Mouse (Mus musculus): ENCODE measurements around the gene Pde12. TPM values are rescaled to one million over a fixed set of nuclear protein-coding genes. Genes with fewer than 3 reads are reported as not detected.

The Pde12 gene
- polyA plus RNA-seq, 1 experiment from 2014 or later = 13.1 TPM

DNA sequence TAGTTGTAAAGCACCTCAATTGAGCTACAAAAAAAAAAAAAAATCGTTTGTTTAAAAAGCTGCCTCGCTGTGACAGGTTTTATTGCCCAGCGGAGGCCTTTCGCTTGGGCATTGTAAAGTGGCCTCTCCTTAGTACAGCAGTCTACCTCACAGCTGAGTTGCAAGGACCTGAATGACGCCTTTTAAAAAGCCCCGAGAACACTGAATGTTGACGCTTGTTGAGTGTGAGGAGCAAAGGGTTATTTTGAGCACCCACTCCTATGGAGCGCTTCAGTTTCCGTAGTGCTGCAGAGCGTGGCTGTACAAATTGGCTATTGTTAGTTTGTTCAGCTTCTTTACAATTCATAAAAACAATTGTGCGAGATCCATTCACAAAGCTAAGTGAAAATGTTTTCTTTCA lies 30.4 kb downstream of the Pde12 start:
- H3K27ac ChIP-seq (replicated peaks) = peak overlapping the region; percentile 94

DNA sequence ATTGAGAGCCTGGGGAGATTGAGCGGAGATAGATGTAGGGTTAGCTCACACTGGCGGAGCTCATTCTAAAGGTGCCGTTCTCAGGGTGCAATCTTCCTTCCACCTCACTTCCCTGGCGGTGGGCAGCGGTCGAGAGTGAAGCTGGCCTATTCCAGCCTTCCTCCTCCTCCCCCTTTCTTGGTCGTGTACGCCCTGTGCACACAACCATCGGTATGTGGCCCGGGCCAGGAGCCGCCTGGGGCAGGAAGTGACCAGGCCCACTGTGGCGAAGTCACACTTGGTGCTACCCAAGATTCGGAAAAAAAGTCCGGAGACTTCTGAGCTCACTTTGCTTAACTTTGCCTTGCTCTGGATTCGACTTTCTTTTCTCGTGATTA lies 31.0 kb downstream of the Pde12 start:
- H3K27me3 ChIP-seq = no peaks in the 10 kb centered on the region
- H3K4me2 ChIP-seq (replicated peaks) = peak overlapping the region; percentile 79
- H3K9me3 ChIP-seq = no peaks in the 10 kb centered on the region
- H3K27ac ChIP-seq (replicated peaks) = peak overlapping the region; percentile 94
- H3K4me3 ChIP-seq = peak overlapping the region; percentile 80
- H3K9ac ChIP-seq (replicated peaks) = peak overlapping the region; percentile 76
- ATAC-seq (replicated peaks) = peak; percentile 11
- H3K36me3 ChIP-seq = no peaks in the 10 kb centered on the region
- WGBS = 0% methylated on average over 16 of the region's 16 CpGs
- peaks cover 35% of the 10 kb centered on the region for H3K4me1 ChIP-seq

More for the DNA sequence above, 30.4 kb downstream of the Pde12 start:
- Histone ChIP-seq H3K36me3 (no peaks in the 10 kb centered on the region), H3K27me3 (no peaks in the 10 kb centered on the region), H3K4me2 (replicated peaks) (peak overlapping the region; percentile 79), H3K4me1 (peaks cover 35% of the 10 kb centered on the region), H3K9me3 (no peaks in the 10 kb centered on the region), H3K4me3 (peak overlapping the region; percentile 80), H3K9ac (replicated peaks) (peak overlapping the region; percentile 76)
- 1% methylated on average over 11 of the region's 11 CpGs for WGBS
- no peak for ATAC-seq (replicated peaks)

DNA sequence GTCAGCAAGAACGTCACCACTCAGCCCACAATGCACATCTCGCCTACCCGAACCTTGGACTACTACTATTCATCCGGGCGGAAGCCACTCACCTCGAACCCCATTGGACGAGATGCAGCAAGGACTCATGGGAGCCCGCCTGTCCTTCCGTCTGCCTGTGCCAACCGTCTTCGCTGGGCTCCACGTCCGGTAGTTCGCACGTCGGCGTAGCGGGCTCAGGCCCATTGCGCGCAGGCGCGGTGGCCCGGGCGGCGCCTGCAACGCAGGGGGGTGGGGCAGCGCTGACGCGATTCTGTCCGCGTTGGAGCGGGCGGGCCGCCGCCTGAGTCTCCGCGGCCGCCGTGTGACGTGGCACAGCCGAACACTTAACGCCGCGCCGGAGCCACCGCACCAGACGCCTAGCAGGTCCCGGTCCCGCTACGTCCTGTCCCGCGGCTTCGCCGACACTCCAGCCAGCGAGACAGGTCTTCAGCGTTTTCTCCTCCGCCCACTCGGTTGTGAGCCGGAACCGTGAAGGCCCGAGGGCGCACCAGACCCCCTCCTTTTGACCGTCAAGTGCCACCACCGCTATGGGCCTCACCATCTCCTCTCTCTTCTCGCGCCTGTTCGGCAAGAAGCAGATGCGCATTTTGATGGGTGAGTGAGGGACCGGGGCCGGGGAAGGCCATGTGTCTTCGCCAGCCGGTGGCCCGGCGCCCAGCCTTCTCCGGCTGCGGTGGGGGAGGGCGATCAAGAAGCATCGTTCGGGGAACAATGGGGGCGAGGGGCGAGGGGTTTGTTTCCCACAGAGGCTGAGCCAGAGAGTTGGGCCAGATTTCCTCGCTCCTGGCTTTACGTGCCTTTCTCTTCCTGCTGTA lies 31.6 kb downstream of the Pde12 start, which contains the start of gene Arf4:
TSS of gene Arf4 (plus strand) at position 224 of the 857 bp plus-strand sequence.
- H3K27me3 ChIP-seq = no peaks in the 10 kb centered on the region
- peaks cover 30% of the 10 kb centered on the region for H3K4me1 ChIP-seq
- H3K4me3 ChIP-seq = peak within 1 kb of the TSS; percentile 80
- H3K27ac ChIP-seq (replicated peaks) = peak within 1 kb of the TSS; percentile 94
- no peaks in the 10 kb centered on the region for H3K36me3 ChIP-seq
- ATAC-seq (replicated peaks) = peak; percentile 99
- peak within 1 kb of the TSS; percentile 76 for H3K9ac ChIP-seq (replicated peaks)
- H3K9me3 ChIP-seq = no peaks in the 10 kb centered on the region
- WGBS = under 1% methylated on average over 78 of the region's 83 CpGs
- peak within 1 kb of the TSS; percentile 79 for H3K4me2 ChIP-seq (replicated peaks)

DNA sequence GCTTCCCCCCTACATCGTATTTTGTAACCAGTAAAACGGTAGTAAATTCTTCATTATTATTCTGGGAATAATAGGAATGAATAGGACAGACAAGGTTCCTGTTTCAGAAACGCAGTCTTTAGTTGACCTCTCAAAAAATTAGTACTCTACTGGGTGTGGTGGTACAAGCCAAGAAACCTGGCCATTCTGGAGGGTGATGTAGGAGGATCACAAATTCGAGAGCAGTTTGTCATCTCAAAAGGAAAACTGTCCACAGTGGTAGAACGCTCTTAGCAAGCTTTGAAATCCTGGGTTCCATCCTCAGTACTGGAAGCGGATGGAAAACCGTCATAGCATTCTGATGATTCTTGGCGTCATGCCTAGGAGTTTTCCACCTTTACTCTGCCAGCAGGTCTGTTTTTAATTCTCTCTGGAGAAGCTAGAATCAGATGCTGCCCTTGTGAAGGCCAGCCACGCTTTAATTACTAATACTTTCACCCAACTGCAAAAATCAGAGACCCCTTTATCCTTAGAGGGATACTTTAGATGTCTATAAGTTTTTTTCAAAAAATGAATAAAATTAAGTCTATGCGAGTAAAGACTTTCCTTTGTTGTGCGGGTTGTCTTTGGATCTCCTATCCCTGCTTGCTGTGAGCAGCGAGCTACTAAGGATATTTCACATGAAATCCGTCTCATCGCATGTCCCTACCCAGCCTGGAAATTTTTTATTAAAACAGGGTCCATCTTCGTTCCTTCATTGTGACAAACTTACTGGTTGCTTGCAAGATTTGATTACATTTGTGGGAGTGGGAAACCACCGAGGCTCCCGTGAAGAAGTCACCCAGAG lies 32.4 kb downstream of the Pde12 start:
- H3K4me2 ChIP-seq (replicated peaks) = peak overlapping the region; percentile 52
- H3K4me3 ChIP-seq = peak overlapping the region; percentile 80
- peak overlapping the region; percentile 94 for H3K27ac ChIP-seq (replicated peaks)
- no peaks in the 10 kb centered on the region for H3K27me3 ChIP-seq
- H3K36me3 ChIP-seq = peaks cover 5% of the 10 kb centered on the region
- H3K4me1 ChIP-seq = peaks cover 28% of the 10 kb centered on the region
- H3K9ac ChIP-seq (replicated peaks) = peak overlapping the region; percentile 50
- peak; percentile 39 for ATAC-seq (replicated peaks)
- H3K9me3 ChIP-seq = no peaks in the 10 kb centered on the region
- WGBS = 26% methylated on average over 17 of the region's 17 CpGs

DNA sequence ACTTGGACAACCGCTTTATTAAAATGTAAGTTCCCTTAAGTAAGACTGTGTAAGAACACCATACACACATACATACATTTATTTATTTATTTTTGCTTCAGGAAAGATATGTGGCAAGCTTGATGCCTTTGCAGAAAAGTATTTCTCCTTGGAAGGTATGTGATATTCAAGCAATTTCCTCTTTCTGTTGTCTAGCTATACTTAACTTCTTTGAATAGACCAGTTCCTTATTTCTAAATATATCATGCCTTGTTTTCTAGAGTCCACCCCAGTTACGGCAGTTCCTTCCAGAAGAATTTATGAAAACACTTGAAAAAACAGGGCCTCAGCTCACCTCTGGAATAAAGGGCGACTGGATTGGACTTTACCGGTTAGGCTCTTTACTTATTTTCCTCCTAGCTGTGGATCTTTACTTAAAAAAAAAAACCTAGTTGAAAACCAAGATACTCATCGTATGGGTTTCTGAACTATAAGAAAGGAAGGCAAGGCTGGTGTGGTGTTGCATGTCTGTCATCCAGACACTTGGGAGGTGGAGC lies 43.0 kb downstream of the Pde12 start:
- no peak for ATAC-seq (replicated peaks)
- Histone ChIP-seq H3K27ac (replicated peaks) (no peak overlapping the region), H3K36me3 (peaks cover 87% of the 10 kb centered on the region), H3K9me3 (no peaks in the 10 kb centered on the region), H3K4me3 (no peak overlapping the region), H3K4me2 (replicated peaks) (no peak overlapping the region), H3K27me3 (no peaks in the 10 kb centered on the region), H3K4me1 (no peaks in the 10 kb centered on the region), H3K9ac (replicated peaks) (no peak overlapping the region)
- WGBS = 96% methylated on average over 5 of the region's 5 CpGs

DNA sequence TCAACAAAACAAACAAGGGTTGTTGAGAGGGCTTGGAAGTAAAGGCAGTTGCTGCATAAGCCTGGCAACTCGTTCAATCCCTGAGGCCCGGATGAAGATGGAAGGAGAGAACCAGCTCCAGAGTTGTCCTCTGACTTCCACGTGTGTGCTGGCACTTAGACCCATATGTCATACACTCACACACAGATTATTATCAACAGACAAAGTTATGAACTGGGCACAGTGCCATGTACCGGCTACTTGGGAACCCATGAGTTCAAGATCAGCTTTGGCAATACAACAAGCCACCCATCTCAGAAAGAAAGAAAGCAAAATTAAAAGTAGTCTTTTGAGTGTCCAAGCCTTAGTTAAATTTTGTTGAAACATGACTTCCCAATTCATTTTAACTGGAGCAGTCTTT lies 44.4 kb downstream of the Pde12 start:
- Histone ChIP-seq H3K4me3 (no peak overlapping the region), H3K4me2 (replicated peaks) (no peak overlapping the region), H3K36me3 (peaks cover 92% of the 10 kb centered on the region), H3K9me3 (no peaks in the 10 kb centered on the region), H3K27me3 (no peaks in the 10 kb centered on the region), H3K4me1 (no peaks in the 10 kb centered on the region), H3K27ac (replicated peaks) (no peak overlapping the region), H3K9ac (replicated peaks) (no peak overlapping the region)
- 95% methylated on average over 4 of the region's 4 CpGs for WGBS
- no peak for ATAC-seq (replicated peaks)

DNA sequence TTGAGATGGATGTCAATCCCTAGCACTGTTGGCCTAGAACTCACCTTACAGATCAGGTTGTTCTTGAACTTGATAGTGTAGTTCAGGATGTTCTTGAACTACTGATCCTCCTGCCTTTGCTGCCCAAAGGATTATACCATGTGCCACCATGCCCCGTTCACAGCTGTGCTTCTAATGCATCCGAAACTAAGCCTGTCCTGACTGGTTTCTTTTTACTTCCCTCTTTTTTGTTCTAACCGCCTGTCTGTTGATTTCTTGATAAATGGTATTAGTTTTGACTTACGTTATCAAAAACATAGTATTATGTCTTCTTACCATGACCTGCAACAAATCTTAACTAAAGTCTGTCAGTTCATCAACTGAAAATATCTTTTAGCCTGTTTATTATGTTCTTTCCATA lies 59.0 kb downstream of the Pde12 start:
- Histone ChIP-seq H3K4me2 (replicated peaks) (no peak overlapping the region), H3K27me3 (no peaks in the 10 kb centered on the region), H3K9me3 (no peaks in the 10 kb centered on the region), H3K9ac (replicated peaks) (no peak overlapping the region), H3K4me3 (no peak overlapping the region), H3K36me3 (peaks cover 69% of the 10 kb centered on the region), H3K27ac (replicated peaks) (no peak overlapping the region), H3K4me1 (no peaks in the 10 kb centered on the region)
- 94% methylated on average over 4 of the region's 4 CpGs for WGBS
- ATAC-seq (replicated peaks) = no peak

Small RNA genes within 50 kb of the gene (microRNA-seq; reads per million reads assigned to microRNA genes)
- gene Mir7672 = 0.88 reads per million

Other genes with a start within 250 kb of the Pde12 start
- 13.1 and 14.9 TPM in 2 replicates for gene Slmap, start 135.0 kb downstream of the Pde12 start, polyA plus RNA-seq (2015; fragmentation: Nextera tagmentation; extraction: Ambion mirVana)
- gene Dennd6a, start 96.0 kb downstream of the Pde12 start, polyA plus RNA-seq (2015; fragmentation: Nextera tagmentation; extraction: Ambion mirVana) = 23.8 and 26.1 TPM in 2 replicates
- 630 and 640 TPM in 2 replicates for gene Arf4, start 31.8 kb downstream of the Pde12 start, polyA plus RNA-seq (2015; fragmentation: Nextera tagmentation; extraction: Ambion mirVana)
- gene Dnah12, start 23.4 kb upstream of the Pde12 start, polyA plus RNA-seq (2015; fragmentation: Nextera tagmentation; extraction: Ambion mirVana) = 0.09 and 0.10 TPM in 2 replicates
- 0.22 and 0.23 TPM in 2 replicates for gene Asb14, start 224.7 kb upstream of the Pde12 start, polyA plus RNA-seq (2015; fragmentation: Nextera tagmentation; extraction: Ambion mirVana)